Mouse (Mus musculus) ES-Bruce4 (cell line): ENCODE results near the gene Cutal. TPM values are rescaled to one million over a fixed set of nuclear protein-coding genes. Genes with fewer than 3 reads are reported as not detected.

Source experiments
- H3K27ac ChIP-seq: 2 replicates; pipeline ENCODE4 v1.5.1; 2012; ENCODE audit warnings: low read length, inconsistent platforms; ENCODE audit not compliant: insufficient read depth
- H3K27me3 ChIP-seq: 2 replicates; pipeline ENCODE4 v1.6.1; 2012; ENCODE audit warnings: mild to moderate bottlenecking, low read length, inconsistent platforms; ENCODE audit not compliant: control insufficient read depth, poor library complexity, insufficient read depth, severe bottlenecking
- H3K36me3 ChIP-seq: 2 replicates; pipeline ENCODE4 v1.6.1; 2012; ENCODE audit warnings: inconsistent platforms, mild to moderate bottlenecking, low read length, moderate library complexity; ENCODE audit not compliant: control insufficient read depth, poor library complexity, insufficient read depth, severe bottlenecking
- H3K4me1 ChIP-seq: one replicate; pipeline ENCODE4 v1.8.1; 2011; ENCODE audit warnings: low read length; ENCODE audit not compliant: control insufficient read depth, insufficient read depth
- H3K4me3 ChIP-seq: 2 replicates; pipeline ENCODE4 v1.5.1; 2011; ENCODE audit warnings: low read depth, mild to moderate bottlenecking, low read length
- H3K9ac ChIP-seq: 2 replicates; pipeline ENCODE4 v1.6.1; 2012; ENCODE audit warnings: low read depth, mild to moderate bottlenecking, inconsistent platforms; ENCODE audit not compliant: poor library complexity, severe bottlenecking
- H3K9me3 ChIP-seq: replicated peaks from 2 replicates; pipeline ENCODE4 v1.6.1; 2012; ENCODE audit warnings: mild to moderate bottlenecking, low read length, inconsistent platforms; ENCODE audit not compliant: control insufficient read depth, poor library complexity, insufficient read depth, severe bottlenecking
- CTCF ChIP-seq: IDR thresholded peaks from one replicate; pipeline ENCODE4 v1.8.1; 2011; ENCODE audit warnings: low read depth, low read length
- EP300 ChIP-seq: IDR thresholded peaks from 2 replicates; pipeline ENCODE4 v1.6.1; 2011; ENCODE audit warnings: low read depth, low read length; ENCODE audit not compliant: insufficient read depth
- POLR2A ChIP-seq: IDR thresholded peaks from one replicate; pipeline ENCODE4 v1.8.1; 2011; ENCODE audit warnings: low read length; ENCODE audit not compliant: insufficient read depth
- polyA plus RNA-seq: library from polyadenylated mRNA; stranded (reverse); fragments of >200 nt; gene quantifications from 2 replicates; pipeline ENCODE4 v1.2.4, GENCODE M21; 2011; ENCODE audit warnings: low read depth; ENCODE audit not compliant: missing spikeins, insufficient read depth, insufficient read length

The Cutal gene
- polyA plus RNA-seq, 1 experiment, result 1.9 TPM

GRCm38 (mm10) chr2:34912613-34913012 is 38.4 kb downstream of the Cutal start:
- Histone ChIP-seq H3K27ac (no peak overlapping the region), H3K36me3 (no peaks in the 10 kb centered on the region), H3K9ac (peak overlapping the region; percentile 71), H3K27me3 (peaks cover 5% of the 10 kb centered on the region; the same call in 1 of the 2 replicates), H3K4me1 (no peaks in the 10 kb centered on the region), H3K9me3 (no peaks in the 10 kb centered on the region), H3K4me3 (peak overlapping the region; percentile 87)
- TF ChIP-seq CTCF (no peak), POLR2A (no peak), EP300 (no peak)

GRCm38 (mm10) chr2:34913218-34914068 is 39.2 kb downstream of the Cutal start, which contains the start of gene Phf19:
Gene Phf19, minus strand, starts transcription at chr2:34914026.
- Histone ChIP-seq H3K27ac (no peak within 1 kb of the TSS), H3K4me3 (peak within 1 kb of the TSS; percentile 87), H3K9me3 (no peaks in the 10 kb centered on the region), H3K9ac (peak within 1 kb of the TSS; percentile 71), H3K4me1 (no peaks in the 10 kb centered on the region), H3K27me3 (peaks cover 5% of the 10 kb centered on the region; the same call in 1 of the 2 replicates), H3K36me3 (no peaks in the 10 kb centered on the region)
- no peak for TF ChIP-seq EP300
- TF ChIP-seq CTCF, result no peak
- TF ChIP-seq POLR2A, result no peak

GRCm38 (mm10) chr2:34914069-34914822 is 40.0 kb downstream of the Cutal start:
- H3K36me3 ChIP-seq, result no peaks in the 10 kb centered on the region
- H3K4me1 ChIP-seq, result no peaks in the 10 kb centered on the region
- no peak overlapping the region for H3K27ac ChIP-seq
- peak overlapping the region; percentile 71 for H3K9ac ChIP-seq
- TF ChIP-seq CTCF (no peak), POLR2A (no peak)
- no peaks in the 10 kb centered on the region for H3K9me3 ChIP-seq
- H3K27me3 ChIP-seq, result peaks cover 5% of the 10 kb centered on the region; the same call in 1 of the 2 replicates
- peak overlapping the region; percentile 67 for H3K4me3 ChIP-seq

- Histone ChIP-seq H3K4me1 (no peaks in the 10 kb centered on the region), H3K9me3 (no peaks in the 10 kb centered on the region), H3K27me3 (peaks cover 5% of the 10 kb centered on the region; the same call in 1 of the 2 replicates), H3K9ac (peak overlapping the region; percentile 71; the same call in 1 of the 2 replicates), H3K27ac (0 out of 2 replicates have a peak overlapping the region, but pooled peaks have one; percentile 11), H3K4me3 (peak overlapping the region; percentile 67), H3K36me3 (no peaks in the 10 kb centered on the region)
- no peak for TF ChIP-seq EP300
- TF ChIP-seq POLR2A, result no peak
- no peak for TF ChIP-seq CTCF
Observed at GRCm38 (mm10) chr2:34914823-34915082, 40.6 kb downstream of the Cutal start.

GRCm38 (mm10) chr2:34915103-34915502 is 40.9 kb downstream of the Cutal start:
- H3K9ac ChIP-seq, result no peak overlapping the region
- peaks cover 5% of the 10 kb centered on the region; the same call in 1 of the 2 replicates for H3K27me3 ChIP-seq
- peaks cover 1% of the 10 kb centered on the region for H3K4me1 ChIP-seq
- peak overlapping the region; percentile 67; the same call in 1 of the 2 replicates for H3K4me3 ChIP-seq
- peak; percentile 58; the same call in 1 of the 2 replicates for TF ChIP-seq EP300
- no peak for TF ChIP-seq POLR2A
- H3K36me3 ChIP-seq, result no peaks in the 10 kb centered on the region
- no peaks in the 10 kb centered on the region for H3K9me3 ChIP-seq
- H3K27ac ChIP-seq, result 0 out of 2 replicates have a peak overlapping the region, but pooled peaks have one; percentile 11

- Histone ChIP-seq H3K4me3 (no peak overlapping the region), H3K9ac (no peak overlapping the region), H3K4me1 (peaks cover 14% of the 10 kb centered on the region), H3K36me3 (no peaks in the 10 kb centered on the region), H3K9me3 (no peaks in the 10 kb centered on the region), H3K27ac (no peak overlapping the region), H3K27me3 (no peaks in the 10 kb centered on the region)
- TF ChIP-seq CTCF, result no peak
- peak; percentile 67; the same call in 1 of the 2 replicates for TF ChIP-seq EP300
Observed at GRCm38 (mm10) chr2:34920144-34920543, 45.9 kb downstream of the Cutal start.
